Comparison of ENCODE assay signal across 8 mouse cellular contexts in genomic region chr15:88750677-88751563, GRCm38 (mm10). TPM values are rescaled to one million over a fixed set of nuclear protein-coding genes. Genes with fewer than 3 reads are reported as not detected.
A peak's percentile ranks its signal among the peaks of the same experiment; 100 is the strongest.
DNase-seq lines count a peak whose midpoint lies in the region; ATAC-seq lines count a peak whose summit lies in the region.

No protein-coding gene starts in this region.

- peak overlapping the region; percentile 66 for H3K4me2 ChIP-seq in intestine, embryonic 14.5 days (ENCODE audit: low read length)

- no peaks in the 10 kb centered on the region for H3K27me3 ChIP-seq in intestine, embryonic 14.5 days (replicated peaks; ENCODE audit: control insufficient read depth, insufficient read depth, low read length)

- H3K27ac ChIP-seq in intestine, embryonic 14.5 days (ENCODE audit: low read depth), result peak overlapping the region; percentile 87

- 6% methylated on average over 54 of the region's 54 CpGs for WGBS in intestine, embryonic 14.5 days

- peak overlapping the region; percentile 63 for H3K4me3 ChIP-seq in intestine, embryonic 14.5 days (ENCODE audit: low read depth, low read length)

- peak overlapping the region; percentile 53 for H3K9ac ChIP-seq in intestine, embryonic 14.5 days (ENCODE audit: low read length)

- H3K36me3 ChIP-seq in intestine, embryonic 14.5 days (ENCODE audit: control insufficient read depth, insufficient read depth, low read length), result peaks cover 7% of the 10 kb centered on the region; the same call in 1 of the 2 replicates

- intact Hi-C loops in left cerebral cortex, postnatal 14 days (cut with DNase I), result no loop called here

- peak; percentile 98 for ATAC-seq in intestine, embryonic 14.5 days (replicated peaks; ENCODE audit: low FRiP score, low TSS enrichment, low read depth)

- peaks cover 11% of the 10 kb centered on the region; the same call in 1 of the 2 replicates for H3K4me1 ChIP-seq in intestine, embryonic 14.5 days (replicated peaks; ENCODE audit: control insufficient read depth, insufficient read depth, low read length)

- peak; percentile 95 to 98 for DNase-seq in adrenal gland, adult 18-20 months (ENCODE audit: low spot score in 2 of 2)
- peak; percentile 99 for DNase-seq in embryo, embryonic 11 days
- peak; percentile 99 for DNase-seq in gastrocnemius, postnatal 25 days
- DNase-seq in intestine, embryonic 14.5 days (ENCODE audit: low spot score), result peak; percentile 96
- peak; percentile 99 for DNase-seq in left cerebral cortex, postnatal 14 days (ENCODE audit: low spot score in 2 of 2)
- DNase-seq in mesoderm, embryonic 11.5 days (ENCODE audit: low read depth, low spot score), result peak; percentile 100
- DNase-seq in right cerebral cortex, postnatal 36 days (ENCODE audit: low spot score in 2 of 2), result peak; percentile 98 to 99
- peak; percentile 99 for DNase-seq in yolk sac, embryonic 10.5 days (ENCODE audit: low spot score)

- no peaks in the 10 kb centered on the region for H3K9me3 ChIP-seq in intestine, embryonic 14.5 days (ENCODE audit: control insufficient read depth, low read length)

RNA-seq across cellular contexts. Expression of gene Zbed4, which starts 0.5 kb away (rescaled TPM):
- 10 to 100 TPM; 10.9 to 11.1 TPM for total RNA-seq in adrenal gland, adult 18-20 months (2021)
- 10 to 100 TPM in 1 of 2 experiments, 1 to 10 TPM in 1; 9.0 to 11.3 TPM for total RNA-seq in gastrocnemius, postnatal 25 days (2021)
- 19.5 and 22.2 TPM in 2 replicates for polyA plus RNA-seq in intestine, embryonic 14.5 days (2014; fragmentation: Nextera tagmentation; extraction: Ambion mirVana)
- total RNA-seq in left cerebral cortex, postnatal 14 days (2021), result 10 to 100 TPM; 10.6 to 12.3 TPM

RNA-seq across cellular contexts. Expression of gene Brd1, which starts 16.9 kb away (rescaled TPM):
- 10 to 100 TPM; 48.0 to 52.7 TPM for total RNA-seq in adrenal gland, adult 18-20 months (2021)
- 10 to 100 TPM; 20.9 to 21.6 TPM for total RNA-seq in gastrocnemius, postnatal 25 days (2021)
- polyA plus RNA-seq in intestine, embryonic 14.5 days (2014; fragmentation: Nextera tagmentation; extraction: Ambion mirVana), result 23.6 and 24.2 TPM in 2 replicates
- 10 to 100 TPM; 47.6 to 48.6 TPM for total RNA-seq in left cerebral cortex, postnatal 14 days (2021)

Comparison
In these comparisons a context has a peak if more than half of its experiments do, and no peak if none do; other contexts are left out.
1. Peak in every context shown above with its lines: DNase-seq, ATAC-seq, H3K4me3 ChIP-seq and H3K27ac ChIP-seq.